Mouse (Mus musculus): Measurements from ENCODE around the gene Tbce.

DNA sequence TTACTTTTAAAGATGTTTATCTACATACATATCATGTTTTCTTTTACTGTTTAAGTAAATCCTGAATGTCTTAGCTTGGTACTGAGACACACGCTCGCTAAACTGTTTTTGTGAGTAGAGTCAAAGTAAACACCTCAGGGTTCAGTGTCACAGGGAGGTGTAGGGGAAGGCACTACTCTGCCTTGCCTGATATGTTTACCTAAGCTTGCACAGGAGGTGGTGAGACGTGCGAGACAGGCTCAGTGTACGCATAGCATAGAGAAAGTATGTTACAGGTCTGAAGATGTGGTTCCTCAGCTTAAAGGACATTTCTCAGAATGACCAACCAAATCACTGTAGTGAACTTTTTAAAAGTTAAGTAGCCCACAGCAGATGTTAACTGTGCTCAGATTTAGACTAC is 42.0 kb downstream of the Tbce start:
- TF ChIP-seq POLR2A (IDR thresholded peaks at IDR 0.05; ENCODE audit: control insufficient read depth, low read depth, low read length): no peak
- no peak for TF ChIP-seq CTCF (IDR thresholded peaks at IDR 0.05; ENCODE audit: control insufficient read depth, insufficient read depth, insufficient replicate concordance, low read depth, low read length)

Measured in testis, adult 2 months (tissue).